Mouse (Mus musculus) limb, embryonic 10.5 days (tissue): ENCODE results near the gene Bbs4. TPM values are rescaled to one million over a fixed set of nuclear protein-coding genes. Genes with fewer than 3 reads are reported as not detected.
"Not testable (repeated sequence)": the region's sequence is repeated elsewhere in the genome, so short reads cannot be mapped to it uniquely, and the experiment has no call there.

Experiments
- DNase-seq: peaks from one replicate; pipeline ENCODE4 v3.0.0-alpha.2; 2017; ENCODE audit warnings: low spot score
- H3K27ac ChIP-seq: fragments of 300-500 bp; sonication (generic); 2 replicates; pipeline ENCODE4 v1.5.1; 2016; ENCODE audit warnings: mild to moderate bottlenecking
- H3K27me3 ChIP-seq: fragments of 300-500 bp; sonication (generic); 2 replicates; pipeline ENCODE4 v1.6.1; 2016; ENCODE audit warnings: low read depth, mild to moderate bottlenecking; ENCODE audit not compliant: poor library complexity, severe bottlenecking
- H3K36me3 ChIP-seq: fragments of 300-500 bp; sonication (generic); 2 replicates; pipeline ENCODE4 v1.6.1; 2016; ENCODE audit warnings: mild to moderate bottlenecking, moderate library complexity
- H3K4me1 ChIP-seq: fragments of 300-500 bp; sonication (generic); 2 replicates; pipeline ENCODE4 v1.6.1; 2016
- H3K4me3 ChIP-seq: fragments of 300-500 bp; sonication (generic); 2 replicates; pipeline ENCODE4 v1.5.1; 2016; ENCODE audit warnings: mild to moderate bottlenecking, moderate library complexity
- H3K9me3 ChIP-seq: fragments of 300-500 bp; sonication (generic); replicated peaks from 2 replicates; pipeline ENCODE4 v1.6.1; 2016; ENCODE audit warnings: mild to moderate bottlenecking
- WGBS: fragments of 180-500 bp; shearing (Covaris S2); methylation state at CpG from one replicate; pipeline ENCODE4 v1.1.7; 2016; 5-methylcytosine and 5-hydroxymethylcytosine counted together
- polyA plus RNA-seq: library from polyadenylated mRNA; unstranded; fragments of >200 nt; fragmentation: Nextera tagmentation; extraction: Ambion mirVana; gene quantifications from 2 replicates; pipeline ENCODE4 v1.2.1, GENCODE M21; 2016

Bbs4 gene
- 16.6 and 16.9 TPM in 2 replicates for polyA plus RNA-seq

DNA sequence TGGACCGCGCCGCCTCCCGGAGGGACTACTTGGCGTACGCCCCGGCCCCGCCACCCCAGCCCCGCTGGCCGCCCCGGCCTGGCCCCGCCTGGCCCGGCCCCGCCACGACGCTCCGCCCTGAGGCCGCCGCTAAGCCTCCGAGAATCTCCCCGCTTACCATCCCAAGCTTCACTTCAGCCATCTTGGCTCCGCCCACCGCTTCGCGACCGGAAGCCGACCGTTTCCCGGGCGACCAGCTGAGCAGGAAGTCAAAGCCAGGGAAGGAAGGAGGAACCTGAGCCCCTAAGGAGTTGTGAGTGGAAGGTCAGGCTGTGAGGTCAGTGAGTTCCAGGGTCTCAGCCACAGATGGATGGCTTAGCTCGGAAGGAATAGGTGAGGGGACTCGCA lies at the start of gene Bbs4:
Gene Bbs4, minus strand, starts transcription at position 256 of the 387 bp plus-strand sequence.
- no peaks in the 10 kb centered on the region for H3K27me3 ChIP-seq
- H3K4me3 ChIP-seq: peak within 1 kb of the TSS; percentile 65
- no peaks in the 10 kb centered on the region for H3K9me3 ChIP-seq
- under 1% methylated on average over 26 of the region's 32 CpGs for WGBS
- peaks cover 13% of the 10 kb centered on the region for H3K4me1 ChIP-seq
- H3K36me3 ChIP-seq: no peaks in the 10 kb centered on the region
- H3K27ac ChIP-seq: peak within 1 kb of the TSS; percentile 87
- DNase-seq: peak; percentile 95

DNA sequence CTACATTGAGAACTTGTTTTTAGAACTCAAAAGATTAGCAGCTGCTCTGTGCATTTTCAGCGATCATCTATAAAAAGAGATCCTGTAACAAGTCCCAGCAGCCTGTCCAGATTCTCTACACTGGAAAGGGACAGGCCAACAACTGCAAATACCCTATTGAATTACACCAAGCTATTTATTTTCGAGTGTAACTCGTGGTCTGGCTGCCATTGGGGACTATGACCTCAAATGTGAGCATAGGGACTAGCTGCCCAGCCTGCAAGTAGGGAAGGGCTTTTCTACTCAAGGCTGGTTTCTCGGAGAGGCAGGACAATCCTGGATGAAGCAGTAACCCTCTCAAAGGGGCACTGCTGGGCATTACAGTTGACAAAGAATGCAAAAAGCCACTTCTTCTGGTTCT lies 35.8 kb upstream of the Bbs4 start:
- Histone ChIP-seq H3K27ac (no peak overlapping the region), H3K4me3 (no peak overlapping the region), H3K4me1 (no peaks in the 10 kb centered on the region), H3K36me3 (peaks cover 37% of the 10 kb centered on the region), H3K27me3 (no peaks in the 10 kb centered on the region), H3K9me3 (no peaks in the 10 kb centered on the region)
- WGBS: 88% methylated on average over 4 of the region's 4 CpGs
- DNase-seq: no peak

DNA sequence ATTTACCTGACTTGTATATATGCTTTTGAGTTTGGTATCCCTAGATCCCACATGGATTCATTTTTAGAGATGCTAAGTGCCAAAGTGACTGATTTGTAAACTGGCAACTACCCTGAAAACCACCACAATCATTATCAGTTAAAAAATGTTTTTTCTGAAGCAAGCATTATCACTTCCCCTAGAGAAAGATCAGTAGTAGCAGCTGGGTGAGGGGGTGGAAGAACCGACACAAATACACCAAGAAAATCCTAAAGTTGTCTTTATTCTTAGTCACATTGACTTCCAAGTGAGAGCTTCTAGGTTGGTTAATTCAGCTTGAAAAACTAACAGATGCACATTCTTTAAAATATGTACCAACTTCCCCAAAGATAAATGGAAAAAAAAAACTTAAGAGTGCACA lies 35.0 kb upstream of the Bbs4 start:
- 92% methylated on average over 1 of the region's 1 CpGs for WGBS
- no peak for DNase-seq
- H3K27ac ChIP-seq: no peak overlapping the region
- no peaks in the 10 kb centered on the region for H3K27me3 ChIP-seq
- no peak overlapping the region for H3K4me3 ChIP-seq
- H3K9me3 ChIP-seq: no peaks in the 10 kb centered on the region
- H3K36me3 ChIP-seq: peaks cover 29% of the 10 kb centered on the region
- H3K4me1 ChIP-seq: no peaks in the 10 kb centered on the region

DNA sequence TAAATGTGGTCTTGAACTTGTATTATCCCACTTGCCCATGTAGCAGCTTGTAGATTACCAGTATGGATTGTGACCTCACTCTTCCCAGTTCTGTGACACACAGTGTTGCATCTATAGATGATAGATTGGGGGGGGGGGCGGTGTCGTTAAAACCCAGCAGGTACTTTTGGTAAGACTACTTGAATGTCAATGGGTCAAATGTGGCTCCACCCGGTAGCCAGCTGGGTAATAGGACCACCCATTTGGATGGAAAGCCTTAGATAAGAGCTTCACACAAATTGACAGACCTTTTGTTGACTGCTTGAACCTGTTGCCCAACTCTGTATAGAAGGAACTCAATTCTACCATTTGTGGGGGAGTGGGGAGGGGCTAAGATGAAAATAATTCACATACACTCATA lies 34.2 kb upstream of the Bbs4 start:
- no peak overlapping the region for H3K27ac ChIP-seq
- H3K4me1 ChIP-seq: no peaks in the 10 kb centered on the region
- H3K9me3 ChIP-seq: no peaks in the 10 kb centered on the region
- H3K27me3 ChIP-seq: no peaks in the 10 kb centered on the region
- H3K4me3 ChIP-seq: no peak overlapping the region
- DNase-seq: no peak
- H3K36me3 ChIP-seq: peaks cover 21% of the 10 kb centered on the region
- WGBS: 60% methylated on average over 3 of the region's 3 CpGs

DNA sequence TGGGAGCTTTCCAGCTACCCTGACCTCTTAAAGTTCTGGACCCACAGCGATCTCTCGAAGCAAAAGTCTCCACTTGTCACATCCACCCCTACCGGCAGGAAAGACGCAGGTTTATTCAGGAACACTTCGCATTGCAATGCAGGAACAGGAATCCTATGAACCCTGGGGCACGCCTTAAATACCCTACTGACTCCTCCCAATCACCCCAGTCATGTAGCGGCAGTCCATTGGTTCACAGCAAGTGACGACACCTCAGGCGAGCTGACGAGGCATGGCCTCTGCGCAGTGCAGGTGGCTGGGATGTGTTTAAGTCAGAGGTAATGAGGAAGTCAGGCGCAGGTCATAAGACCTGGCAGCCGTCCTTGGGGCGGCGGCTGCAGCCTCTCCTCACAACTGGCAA lies 22.3 kb upstream of the Bbs4 start:
- H3K4me1 ChIP-seq: no peaks in the 10 kb centered on the region
- no peaks in the 10 kb centered on the region for H3K9me3 ChIP-seq
- WGBS: 93% methylated on average over 15 of the region's 15 CpGs
- no peak for DNase-seq
- no peak overlapping the region for H3K27ac ChIP-seq
- no peaks in the 10 kb centered on the region for H3K36me3 ChIP-seq
- H3K27me3 ChIP-seq: no peaks in the 10 kb centered on the region
- H3K4me3 ChIP-seq: no peak overlapping the region

DNA sequence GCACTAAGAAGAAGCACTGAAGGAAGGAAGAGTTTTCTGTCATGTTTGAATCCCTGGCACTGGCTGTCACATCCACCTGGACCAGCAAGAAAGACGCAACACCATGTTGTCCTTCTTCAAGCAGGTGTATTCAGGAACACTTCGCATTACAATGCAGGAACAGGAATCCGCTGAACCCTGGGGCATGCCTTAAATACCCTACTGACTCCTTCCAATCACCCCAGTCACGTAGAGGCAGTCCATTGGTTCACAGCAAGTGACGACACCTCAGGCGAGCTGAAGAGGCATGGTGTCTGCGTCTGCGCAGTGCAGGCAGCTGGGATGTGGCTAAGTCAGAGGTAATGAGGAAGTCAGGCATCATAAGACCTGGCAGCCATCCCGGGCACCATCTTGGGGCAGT lies 16.3 kb upstream of the Bbs4 start:
- 92% methylated on average over 9 of the region's 9 CpGs for WGBS
- no peak overlapping the region for H3K4me3 ChIP-seq
- H3K9me3 ChIP-seq: no peaks in the 10 kb centered on the region
- no peaks in the 10 kb centered on the region for H3K36me3 ChIP-seq
- no peak overlapping the region for H3K27ac ChIP-seq
- no peaks in the 10 kb centered on the region for H3K27me3 ChIP-seq
- DNase-seq: no peak
- no peaks in the 10 kb centered on the region for H3K4me1 ChIP-seq

DNA sequence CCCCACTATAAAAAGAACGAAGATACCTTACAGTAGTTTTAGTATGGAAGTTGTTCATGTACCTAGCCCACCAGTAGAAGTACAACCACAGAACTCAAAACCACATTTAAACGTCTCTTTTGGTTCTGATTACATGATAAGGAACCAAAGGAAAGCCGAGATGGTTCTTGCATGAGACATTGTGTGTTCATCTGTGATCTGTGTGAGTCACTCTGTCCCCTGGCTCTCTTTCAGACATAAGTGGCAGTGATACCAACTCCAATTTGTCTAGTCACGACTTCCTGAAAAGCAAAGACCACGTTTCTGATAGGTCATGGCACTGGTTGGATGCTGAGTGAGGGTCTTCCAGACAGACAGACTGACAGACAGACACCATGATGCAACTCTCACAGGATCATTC lies 15.9 kb upstream of the Bbs4 start:
- no peak for DNase-seq
- H3K4me1 ChIP-seq: no peaks in the 10 kb centered on the region
- H3K36me3 ChIP-seq: no peaks in the 10 kb centered on the region
- H3K27ac ChIP-seq: no peak overlapping the region
- no peak overlapping the region for H3K4me3 ChIP-seq
- no peaks in the 10 kb centered on the region for H3K27me3 ChIP-seq
- no peaks in the 10 kb centered on the region for H3K9me3 ChIP-seq
- WGBS: 80% methylated on average over 5 of the region's 5 CpGs

DNA sequence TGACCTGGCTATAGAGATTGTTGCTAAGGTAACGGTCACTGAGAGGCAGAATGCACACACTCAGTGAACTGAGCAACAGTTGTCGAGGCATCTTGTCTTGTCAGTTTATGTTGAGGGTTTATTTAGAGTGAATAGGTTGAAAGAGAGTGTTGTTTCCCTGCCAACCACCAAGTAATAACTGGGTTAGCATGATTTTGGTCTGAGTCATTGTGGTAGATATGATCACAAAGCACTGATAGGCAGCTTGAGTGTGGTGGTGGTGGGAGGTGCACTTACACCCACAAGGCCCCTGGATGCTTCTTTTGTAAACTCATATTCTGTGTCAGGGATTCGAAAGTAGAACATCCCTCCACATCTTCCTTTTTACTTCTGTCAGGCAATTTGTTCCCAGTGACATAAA lies 7.2 kb upstream of the Bbs4 start:
- not testable (repeated sequence) for H3K27ac ChIP-seq, H3K36me3 ChIP-seq, H3K4me3 ChIP-seq, H3K9me3 ChIP-seq, DNase-seq, H3K4me1 ChIP-seq, H3K27me3 ChIP-seq
- WGBS: 74% methylated on average over 2 of the region's 3 CpGs

DNA sequence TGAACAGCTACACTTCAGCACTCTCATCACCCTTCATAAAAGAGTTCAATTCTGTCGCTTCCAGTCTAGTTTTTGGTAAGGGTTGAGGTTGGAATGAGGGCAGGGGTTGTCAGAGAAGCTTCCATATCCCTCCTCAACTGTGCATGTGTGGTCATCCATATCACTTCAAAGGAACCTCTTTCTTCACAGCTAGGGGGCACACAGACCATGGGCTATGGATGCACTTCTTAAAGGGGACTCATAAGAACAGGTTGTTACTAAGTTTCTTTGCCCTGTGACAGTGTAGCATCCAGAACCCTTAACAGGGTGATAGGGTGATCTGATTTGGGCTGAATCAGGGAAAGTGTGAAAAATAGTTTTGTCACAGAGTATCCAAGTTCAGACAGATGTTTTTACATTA lies 4.7 kb upstream of the Bbs4 start:
- H3K36me3 ChIP-seq, DNase-seq, H3K27me3 ChIP-seq, H3K4me1 ChIP-seq, H3K4me3 ChIP-seq, H3K9me3 ChIP-seq, H3K27ac ChIP-seq: not testable (repeated sequence)
- WGBS: 58% methylated on average over 1 of the region's 1 CpGs

DNA sequence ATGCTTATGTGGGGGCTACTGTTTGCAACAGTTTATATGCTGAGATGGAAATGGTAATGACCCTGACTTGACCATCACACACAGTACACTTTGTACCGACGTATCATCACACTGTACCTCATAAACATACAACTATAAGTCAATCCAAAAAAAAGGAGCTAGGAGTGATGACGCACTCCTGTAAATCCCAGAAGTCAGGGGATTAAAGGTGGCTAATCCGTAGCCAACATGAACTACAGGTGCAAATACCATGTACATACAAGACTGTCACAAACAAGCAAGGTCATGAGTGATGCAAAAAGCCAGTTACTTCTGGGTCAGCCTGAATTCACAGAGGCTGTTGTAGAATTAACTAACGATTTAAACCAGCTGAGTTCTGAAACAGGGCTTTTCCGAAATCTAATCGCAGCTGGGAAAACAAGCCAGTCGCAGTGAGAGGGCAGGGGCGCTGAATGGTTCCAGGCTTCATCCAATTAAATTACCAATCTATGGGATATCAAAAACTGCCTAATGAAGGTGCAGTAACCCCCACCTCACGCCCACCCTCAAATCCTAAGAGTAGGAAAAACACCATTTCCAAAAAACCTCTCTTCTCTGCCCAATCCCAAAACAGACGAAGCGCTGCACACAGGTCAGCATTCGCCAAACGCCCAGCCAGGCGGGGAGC lies 589 bp downstream of the Bbs4 start:
- Histone ChIP-seq H3K9me3 (no peaks in the 10 kb centered on the region), H3K27me3 (no peaks in the 10 kb centered on the region), H3K4me3 (peak overlapping the region; percentile 65), H3K36me3 (no peaks in the 10 kb centered on the region), H3K4me1 (peaks cover 13% of the 10 kb centered on the region), H3K27ac (peak overlapping the region; percentile 87)
- 12% methylated on average over 15 of the region's 15 CpGs for WGBS
- no peak for DNase-seq

DNA sequence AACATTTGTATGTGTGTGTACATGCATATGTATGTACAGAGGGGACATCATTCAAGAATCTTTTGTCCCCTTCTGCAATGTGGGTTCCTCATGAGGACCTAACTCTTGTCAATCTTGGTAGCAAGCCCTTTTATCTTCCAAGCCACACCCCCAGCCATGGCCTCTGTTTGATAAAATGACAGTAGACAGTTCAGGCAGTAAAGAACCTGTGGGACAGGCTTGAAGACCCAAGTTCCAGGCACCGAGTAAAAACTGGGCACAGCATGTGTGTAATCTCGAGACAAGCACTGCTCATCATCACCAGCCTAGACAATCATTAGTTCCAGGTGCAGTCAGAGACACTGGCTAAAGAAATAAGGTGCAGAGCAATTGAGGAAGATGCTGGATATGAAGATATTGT lies 7.1 kb downstream of the Bbs4 start:
- no peak overlapping the region for H3K27ac ChIP-seq
- H3K4me3 ChIP-seq: no peak overlapping the region
- H3K36me3 ChIP-seq: peaks cover 28% of the 10 kb centered on the region
- WGBS: 57% methylated on average over 2 of the region's 2 CpGs
- H3K9me3 ChIP-seq: no peaks in the 10 kb centered on the region
- no peak for DNase-seq
- no peaks in the 10 kb centered on the region for H3K4me1 ChIP-seq
- H3K27me3 ChIP-seq: no peaks in the 10 kb centered on the region

DNA sequence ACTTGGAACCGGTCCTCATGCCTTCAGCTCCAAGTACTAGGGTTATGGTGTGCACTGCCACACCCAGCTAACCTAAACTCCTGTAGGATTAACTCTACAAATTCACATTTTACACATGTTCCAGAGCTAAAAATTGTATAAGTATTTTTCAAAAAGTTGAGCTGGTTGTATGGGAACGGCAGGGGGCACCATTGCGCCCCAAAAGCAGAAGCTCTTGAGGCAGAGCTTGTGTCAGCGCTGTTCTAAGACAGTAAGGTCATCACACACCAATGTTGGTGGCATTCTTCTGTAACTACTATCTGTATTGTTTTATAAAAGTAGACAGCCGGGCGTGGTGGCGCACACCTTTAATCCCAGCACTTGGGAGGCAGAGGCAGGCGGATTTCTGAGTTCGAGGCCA lies 13.3 kb downstream of the Bbs4 start:
- Histone ChIP-seq H3K27me3 (no peaks in the 10 kb centered on the region), H3K36me3 (peaks cover 59% of the 10 kb centered on the region), H3K4me3 (no peak overlapping the region), H3K4me1 (no peaks in the 10 kb centered on the region), H3K27ac (no peak overlapping the region), H3K9me3 (no peaks in the 10 kb centered on the region)
- 86% methylated on average over 9 of the region's 9 CpGs for WGBS
- no peak for DNase-seq

DNA sequence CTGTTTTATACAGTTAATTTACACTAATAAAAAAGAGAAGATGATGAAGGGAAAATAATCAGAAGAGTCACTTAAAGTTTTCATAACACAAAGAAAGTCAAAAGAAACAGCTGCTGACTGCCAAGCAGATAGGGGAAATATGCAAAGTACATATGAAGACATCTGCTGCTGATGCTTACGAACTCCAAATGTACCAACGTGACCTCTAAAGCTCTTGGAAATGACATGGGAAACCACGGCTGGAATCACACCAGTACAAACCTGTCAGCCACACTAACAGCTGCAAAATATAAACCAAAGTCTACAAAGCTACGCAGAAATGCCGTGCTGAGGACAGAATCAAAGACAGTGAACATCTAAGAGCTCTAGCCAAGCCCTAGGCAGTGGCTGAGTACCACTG lies 14.2 kb downstream of the Bbs4 start:
- 93% methylated on average over 5 of the region's 5 CpGs for WGBS
- no peaks in the 10 kb centered on the region for H3K27me3 ChIP-seq
- DNase-seq: no peak

DNA sequence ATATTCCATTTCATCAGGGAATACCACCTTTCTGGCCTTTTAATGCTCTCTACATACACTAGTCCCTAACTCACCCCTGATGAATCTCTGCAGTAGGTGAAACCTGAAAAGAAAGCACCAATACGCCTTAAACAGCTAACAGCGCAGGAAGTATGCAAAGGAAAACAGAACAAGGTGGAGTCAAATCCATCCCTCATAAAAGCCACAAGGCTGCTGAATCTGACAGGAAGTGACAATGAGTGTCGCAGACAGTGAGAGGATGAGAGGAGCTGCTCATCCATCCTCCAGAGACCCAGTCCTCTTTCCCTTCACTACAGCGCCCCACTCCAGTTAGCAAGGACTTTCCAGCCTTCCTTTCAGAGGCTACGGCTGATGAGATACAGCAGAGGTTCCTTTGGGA lies 14.9 kb downstream of the Bbs4 start:
- Histone ChIP-seq H3K9me3 (no peaks in the 10 kb centered on the region), H3K36me3 (peaks cover 56% of the 10 kb centered on the region), H3K27me3 (no peaks in the 10 kb centered on the region), H3K4me1 (no peaks in the 10 kb centered on the region), H3K27ac (no peak overlapping the region), H3K4me3 (no peak overlapping the region)
- 92% methylated on average over 5 of the region's 5 CpGs for WGBS
- no peak for DNase-seq

More for the DNA sequence above, 14.2 kb downstream of the Bbs4 start:
- Histone ChIP-seq H3K9me3 (no peaks in the 10 kb centered on the region), H3K4me3 (no peak overlapping the region), H3K4me1 (no peaks in the 10 kb centered on the region), H3K27ac (no peak overlapping the region), H3K36me3 (peaks cover 61% of the 10 kb centered on the region)
